Mouse (Mus musculus): Measurements from ENCODE around the gene Dclre1c.
"Not testable (repeated sequence)": the region's sequence is repeated elsewhere in the genome, so short reads cannot be mapped to it uniquely, and the experiment has no call there.

Dclre1c gene

DNA sequence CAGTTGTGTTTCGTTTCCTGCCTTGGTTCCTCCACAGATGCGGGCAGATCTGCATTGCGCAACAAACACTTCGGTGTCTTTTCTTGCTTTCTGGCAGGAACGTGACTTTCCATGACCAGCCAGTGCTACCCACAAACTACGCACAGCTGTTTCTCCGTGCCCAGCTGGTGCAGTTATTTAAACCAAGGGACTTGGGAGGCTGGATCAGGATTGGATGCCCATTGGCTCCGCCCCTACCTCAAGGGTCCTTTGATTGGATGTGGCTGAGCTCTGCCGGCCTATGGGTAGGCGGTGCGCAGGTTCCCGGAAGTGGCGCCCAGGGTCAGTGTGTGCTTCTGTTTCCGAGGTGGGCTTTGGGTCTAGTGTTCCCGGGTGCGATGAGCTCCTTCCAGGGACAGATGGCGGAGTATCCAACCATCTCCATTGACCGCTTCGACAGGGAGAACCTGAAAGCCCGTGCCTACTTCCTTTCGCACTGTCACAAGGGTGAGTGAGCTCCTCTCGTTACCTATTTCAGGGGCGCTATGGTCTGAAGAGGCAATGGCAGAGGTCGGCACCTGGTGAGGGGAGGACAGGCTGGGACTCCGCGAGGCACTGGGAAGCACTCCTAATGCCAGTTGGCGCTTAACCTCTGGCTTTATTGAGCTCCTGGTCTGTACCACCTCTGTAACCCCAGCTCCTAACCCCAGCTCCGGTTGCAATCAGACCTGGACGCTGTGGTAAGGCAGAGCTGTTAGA, at the start of gene Dclre1c:
TSS of gene Dclre1c (plus strand) at position 291 of the 738 bp plus-strand sequence.
- peak; percentile 89 for DNase-seq

DNA sequence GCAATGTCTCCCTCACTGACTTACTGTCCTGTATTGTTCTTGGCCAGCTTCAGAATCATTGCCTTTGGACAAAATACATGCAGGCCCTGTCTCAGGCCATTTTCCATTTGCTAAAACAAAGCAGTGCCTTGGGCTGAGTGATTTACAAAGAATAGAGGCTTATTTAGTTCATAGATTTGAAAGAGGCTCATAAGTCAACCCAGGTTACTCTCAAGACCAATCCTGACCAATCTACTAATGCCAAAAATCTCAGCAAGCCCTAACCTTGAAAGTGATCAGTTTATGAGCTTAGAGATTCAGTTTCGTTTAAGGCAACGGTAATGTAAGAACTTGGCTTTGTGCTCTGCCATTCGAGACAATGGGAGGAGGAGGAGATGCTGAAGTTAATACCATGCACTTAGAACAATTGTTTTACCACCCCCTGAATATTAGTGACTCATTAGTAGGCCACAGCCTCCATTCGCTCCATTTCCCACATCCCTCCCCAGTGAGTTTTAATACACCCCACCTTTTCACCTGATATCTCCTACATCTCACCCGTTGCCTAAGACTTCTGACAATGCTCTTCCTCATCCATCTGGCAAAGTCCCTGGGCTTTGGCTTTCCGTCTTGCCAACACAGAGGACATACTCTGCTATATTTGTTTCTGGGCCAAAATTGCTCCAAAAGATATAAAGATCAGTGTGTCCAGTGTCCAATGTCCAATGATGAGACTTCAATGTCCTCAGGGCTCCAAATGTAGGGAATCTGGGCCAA, 36.6 kb upstream of the Dclre1c start:
- no peak for DNase-seq

GRCm38 (mm10) chr2:3391945-3392344, 32.0 kb upstream of the Dclre1c start:
- DNase-seq = no peak

DNA sequence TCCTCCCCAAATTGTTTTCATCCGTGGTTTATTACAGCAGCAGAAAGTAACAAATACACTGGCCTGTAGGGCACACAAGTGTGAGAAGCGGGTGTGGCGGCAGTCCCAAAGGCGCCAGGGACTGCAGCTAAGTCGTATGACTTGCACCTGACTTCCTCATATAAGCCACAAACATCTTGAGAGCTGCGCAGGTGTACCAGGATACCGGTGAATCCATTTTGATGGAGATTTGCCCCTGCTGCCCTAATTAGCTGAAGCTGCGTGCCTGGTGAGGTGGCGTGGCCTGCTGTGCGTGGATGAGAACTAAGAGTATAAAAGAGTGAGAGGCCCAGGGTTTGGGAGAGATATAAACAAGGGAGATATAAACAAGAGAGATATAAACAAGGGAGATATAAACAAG, 26.8 kb upstream of the Dclre1c start, which contains the start of gene Olah:
TSS of gene Olah (minus strand) at position 101 of the 400 bp plus-strand sequence.
- not testable (repeated sequence) for DNase-seq

- no peak for DNase-seq
These were observed 17.9 kb upstream of the Dclre1c start for GRCm38 (mm10) chr2:3405981-3406380.

DNA sequence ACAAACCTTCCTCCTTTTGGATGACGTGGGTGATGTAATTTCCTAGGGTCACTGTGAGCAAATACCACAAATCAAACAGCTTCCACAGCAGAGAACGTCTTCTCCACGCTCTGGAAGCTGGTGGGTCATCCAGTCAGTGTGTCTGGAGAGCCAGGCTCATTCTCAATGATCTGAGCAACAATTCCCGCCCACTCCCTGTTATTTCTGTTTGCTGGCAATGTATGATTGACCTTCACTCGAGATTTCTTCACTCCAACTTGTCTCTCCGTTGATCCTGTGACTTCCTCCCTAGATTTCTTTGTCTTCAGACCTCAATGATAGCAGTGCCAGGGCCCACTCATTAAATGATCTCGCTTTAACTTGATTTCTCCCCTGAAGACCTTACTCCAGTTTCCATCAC, 16.2 kb upstream of the Dclre1c start:
- no peak for DNase-seq

DNA sequence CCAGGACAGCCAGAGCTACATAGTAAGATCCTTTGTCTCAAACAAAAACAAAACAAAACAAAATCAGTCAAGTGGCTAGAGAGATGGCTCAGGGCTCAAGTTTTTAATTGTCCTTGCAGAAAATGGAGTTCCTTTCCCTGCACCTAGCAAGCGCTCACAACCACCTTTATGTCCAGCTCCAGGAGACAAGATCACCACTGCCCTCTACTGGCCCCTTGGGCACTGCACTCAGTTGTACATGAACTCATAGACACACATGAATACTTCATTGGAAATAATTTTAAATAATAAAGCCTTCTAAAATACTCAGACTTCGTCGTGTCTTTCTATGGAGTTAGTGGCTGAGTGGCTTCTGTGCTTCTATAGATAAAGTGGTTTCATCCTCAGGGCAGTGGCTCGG, 9.7 kb upstream of the Dclre1c start:
- DNase-seq = peak; percentile 76

- no peak for DNase-seq
These were observed 8.3 kb upstream of the Dclre1c start for GRCm38 (mm10) chr2:3415676-3416075.

GRCm38 (mm10) chr2:3418883-3419431, 5.0 kb upstream of the Dclre1c start:
- peak; percentile 99 for DNase-seq

DNA sequence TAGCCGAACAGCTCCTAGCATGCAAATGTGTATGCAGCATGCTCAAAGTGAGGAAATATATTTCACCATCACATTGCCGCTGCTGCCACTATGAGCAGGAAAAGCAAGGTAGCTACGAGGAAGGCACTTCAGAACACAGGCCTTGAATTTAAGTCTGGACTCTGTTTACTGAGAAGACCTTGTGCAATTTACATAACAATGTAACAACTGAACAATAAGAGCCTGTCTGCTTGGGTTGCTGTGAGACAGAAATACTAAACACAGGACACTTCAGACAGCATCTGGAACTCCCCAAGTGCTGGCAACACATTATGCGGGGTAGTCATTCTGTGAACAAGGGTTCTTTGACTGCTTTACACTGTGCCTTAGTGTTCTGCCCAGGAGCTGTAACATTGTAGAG, 3.8 kb upstream of the Dclre1c start:
- no peak for DNase-seq

DNA sequence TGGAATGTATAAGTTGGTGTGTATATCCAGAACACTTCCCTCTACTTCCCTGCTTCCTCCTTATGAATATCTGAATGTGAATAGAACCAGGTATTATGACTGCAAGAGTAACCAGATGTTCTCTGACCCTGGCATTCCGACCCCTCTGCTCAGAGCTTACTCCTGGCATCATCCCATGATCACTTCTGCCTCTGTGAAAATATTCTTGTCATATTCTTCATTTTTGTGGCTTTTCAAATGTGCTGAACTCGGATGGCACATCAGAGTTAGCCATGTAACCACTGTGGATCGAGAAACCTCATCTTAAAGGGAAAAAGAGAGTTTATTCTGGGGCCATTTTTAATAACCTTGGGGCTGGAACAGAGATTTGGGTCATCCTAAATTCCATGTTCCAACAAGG, 1.4 kb upstream of the Dclre1c start, which contains the start of gene Meig1:
TSS of gene Meig1 (minus strand) at position 101 of the 400 bp plus-strand sequence.
- DNase-seq = no peak

- no peak for DNase-seq
These were observed 614 bp downstream of the Dclre1c start for GRCm38 (mm10) chr2:3424579-3424910.

DNA sequence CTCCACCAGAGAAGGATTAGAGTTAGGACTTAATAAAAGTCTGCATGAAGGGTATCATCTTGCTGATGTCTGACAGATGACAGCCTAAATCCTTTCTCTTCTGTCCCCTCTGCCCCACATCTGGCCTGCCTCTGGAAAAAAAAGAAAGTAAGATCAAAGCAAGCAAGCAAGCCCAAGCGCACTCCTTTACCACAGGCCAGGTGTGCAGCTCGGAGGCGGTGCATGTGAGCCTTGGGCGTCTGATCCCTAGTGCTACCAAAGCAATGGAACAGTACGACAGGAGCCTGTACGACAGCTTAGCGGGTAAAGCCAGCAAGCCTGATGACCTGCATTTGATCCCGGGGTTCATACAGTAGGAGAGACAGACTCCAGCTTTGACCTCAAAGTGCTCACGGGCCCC, 7.0 kb downstream of the Dclre1c start:
- no peak for DNase-seq

DNA sequence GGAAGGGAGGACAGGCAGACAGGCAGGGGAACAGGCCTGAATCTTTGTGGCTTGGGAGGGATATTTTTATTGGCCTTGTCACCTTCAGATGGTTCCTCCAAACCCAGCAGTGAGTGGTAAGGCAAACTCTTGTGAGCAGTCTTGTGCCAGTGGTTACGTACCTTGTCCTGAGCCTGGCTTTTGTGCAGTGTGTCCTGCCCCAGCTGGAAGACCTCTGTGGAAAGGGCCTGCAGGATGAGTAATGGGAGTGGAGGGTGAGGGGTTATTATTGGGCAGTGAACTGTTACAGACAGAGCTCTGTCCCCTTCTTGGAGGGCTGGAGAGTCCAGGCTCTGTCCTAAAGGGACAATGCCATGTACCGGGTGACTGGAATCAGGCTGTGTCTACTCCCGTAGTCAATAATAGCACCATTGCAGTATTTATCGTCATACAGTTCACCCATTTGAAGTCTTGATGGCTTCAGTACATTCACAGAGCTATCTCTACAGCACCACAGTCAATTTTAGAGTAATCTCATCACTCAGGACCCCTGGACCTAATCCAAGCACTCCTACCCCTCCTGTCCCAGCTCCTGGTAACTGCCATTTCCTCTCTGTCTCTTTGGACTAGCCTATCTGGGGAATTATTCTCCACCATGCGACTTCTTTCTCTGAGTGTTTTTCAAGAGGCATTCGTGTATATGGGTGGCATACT, 11.6 kb downstream of the Dclre1c start:
- DNase-seq = no peak

DNA sequence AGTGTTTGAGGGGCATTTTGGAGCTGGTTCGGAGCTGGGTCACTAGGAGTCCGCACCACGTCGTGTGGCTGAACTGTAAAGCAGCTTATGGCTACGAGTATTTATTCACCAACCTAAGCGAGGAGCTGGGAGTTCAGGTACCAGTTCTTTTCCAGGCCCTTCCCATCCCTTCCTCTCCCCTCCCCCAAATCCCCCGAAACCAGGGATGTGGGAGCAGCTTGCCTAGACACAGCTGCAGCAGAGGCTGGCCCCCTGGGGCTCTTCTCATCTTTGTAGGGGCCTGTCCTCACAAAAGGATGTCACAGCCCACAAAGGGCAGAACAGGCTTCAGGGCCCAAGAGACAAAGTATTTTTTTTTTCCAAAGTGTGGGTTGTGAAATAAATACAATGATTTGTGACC, 14.0 kb downstream of the Dclre1c start:
- DNase-seq = no peak

- DNase-seq = no peak
These were observed 20.3 kb downstream of the Dclre1c start for GRCm38 (mm10) chr2:3444206-3444605.

DNA sequence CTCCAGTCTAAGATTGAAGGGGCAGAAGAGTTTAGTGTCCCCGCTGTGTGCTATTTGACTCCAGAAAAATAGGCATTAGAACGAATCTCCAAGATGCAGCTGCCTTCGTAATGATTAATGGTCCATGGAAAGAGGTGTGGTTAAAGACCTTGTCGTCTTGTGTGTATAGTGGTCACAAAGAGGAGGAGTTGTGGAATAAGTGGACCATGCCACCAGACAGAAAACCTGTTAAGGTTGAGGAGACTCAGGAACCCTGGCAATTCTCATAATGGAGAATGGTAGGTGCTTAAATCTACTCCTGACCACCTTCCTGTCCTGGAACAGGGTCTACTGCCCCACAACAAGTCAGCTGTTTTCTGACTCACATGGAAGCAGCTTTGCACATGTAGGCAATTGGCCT, 22.1 kb downstream of the Dclre1c start:
- no peak for DNase-seq

GRCm38 (mm10) chr2:3449431-3449830, 25.5 kb downstream of the Dclre1c start:
- no peak for DNase-seq

DNA sequence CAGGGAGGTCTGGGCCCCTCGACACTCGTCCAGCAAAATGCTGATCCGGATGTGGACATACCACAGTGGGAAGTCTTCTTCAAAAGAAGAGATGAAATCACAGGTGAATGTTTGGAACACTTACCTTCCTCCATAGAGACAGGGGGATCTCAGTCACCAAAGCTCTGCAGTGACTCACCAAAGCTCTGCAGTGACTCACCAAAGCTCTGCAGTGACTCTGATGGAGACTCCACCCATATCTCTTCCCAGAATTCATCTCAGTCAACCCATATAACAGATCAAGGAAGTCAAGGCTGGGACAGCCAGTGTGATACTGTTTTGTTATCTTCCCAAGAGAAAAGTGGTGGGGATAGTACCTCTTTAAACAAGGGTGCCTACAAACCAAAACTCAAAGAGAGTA, 29.2 kb downstream of the Dclre1c start:
- DNase-seq = no peak

DNA sequence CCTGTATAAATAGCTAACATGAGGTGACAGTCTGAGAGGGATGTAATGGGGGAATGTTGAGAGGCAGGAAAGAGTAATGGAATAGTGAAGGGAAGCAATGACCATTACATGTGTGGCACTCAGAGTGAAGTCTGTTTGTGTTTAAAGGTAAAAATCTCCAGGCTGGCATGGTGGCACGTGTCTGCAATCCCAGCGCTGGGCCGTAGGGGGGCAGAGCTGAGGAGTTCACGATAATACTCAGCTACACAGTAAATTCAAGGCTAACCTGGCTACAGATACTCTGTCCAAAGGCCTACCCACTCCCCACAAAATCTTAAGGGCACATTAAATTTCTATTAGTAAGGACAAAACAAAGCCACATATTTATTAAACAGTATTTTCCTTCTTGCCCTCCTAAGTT, 32.7 kb downstream of the Dclre1c start:
- DNase-seq = no peak

DNA sequence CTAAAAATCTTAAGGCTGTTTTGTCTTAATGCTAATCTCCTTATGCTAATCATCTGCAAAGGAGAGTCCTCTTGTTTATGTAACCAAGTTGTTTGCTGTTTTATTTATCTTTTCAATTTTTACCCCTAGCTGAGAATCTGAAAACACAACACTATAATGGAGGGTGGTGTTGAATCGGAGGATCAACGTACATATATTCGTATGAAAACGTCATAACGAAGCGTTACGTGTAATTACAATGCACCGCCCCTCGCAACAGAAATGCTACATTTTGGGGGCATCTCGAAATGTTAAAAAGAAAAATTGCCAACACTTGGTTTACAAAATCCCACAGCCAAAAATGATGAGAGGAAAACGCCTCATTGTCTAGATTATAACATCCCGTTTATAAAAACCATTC, 50.0 kb downstream of the Dclre1c start:
- no peak for DNase-seq

DNA sequence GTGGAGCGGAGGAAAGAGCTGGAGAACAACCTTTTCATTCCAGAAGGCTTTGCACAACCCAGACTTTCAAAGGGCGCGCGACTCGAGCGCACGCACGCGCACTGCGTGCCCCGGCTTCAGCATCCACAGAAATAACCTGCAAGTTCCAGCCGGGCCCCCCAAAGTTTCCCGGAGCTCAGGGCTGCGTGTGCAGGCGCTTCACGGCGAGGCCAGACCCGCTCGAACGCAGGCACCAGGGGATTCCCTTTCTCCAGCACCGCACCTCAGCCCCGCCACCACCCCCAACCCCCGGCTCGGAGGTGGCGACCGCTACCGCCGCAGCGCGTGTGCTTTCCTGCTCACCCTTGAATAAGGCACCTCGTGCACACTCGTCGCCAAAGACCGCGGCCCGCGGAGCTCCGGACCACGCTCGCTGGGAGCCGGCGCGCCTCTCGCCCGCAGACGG, 50.5 kb downstream of the Dclre1c start:
- peak; percentile 52 for DNase-seq

- peak; percentile 96 for DNase-seq
These were observed 50.9 kb downstream of the Dclre1c start, which contains the start of gene Suv39h2 for GRCm38 (mm10) chr2:3474861-3475283. Suv39h2 (minus strand) TSS chr2:3475031.
